Mouse (Mus musculus): ENCODE results near the gene Patz1. TPM values are rescaled to one million over a fixed set of nuclear protein-coding genes. Genes with fewer than 3 reads are reported as not detected.

Gene Patz1
- polyA plus RNA-seq, 1 experiment from 2014 or later, result 46.3 TPM

GRCm38 (mm10) chr11:3293361-3293760 lies 4.7 kb downstream of the Patz1 start:
- peak overlapping the region; percentile 100 for H3K27ac ChIP-seq (replicated peaks)
- no peak for ATAC-seq (ENCODE audit: insufficient number of reproducible peaks, low FRiP score, low TSS enrichment, low read depth)

GRCm38 (mm10) chr11:3294641-3295040 lies 6.0 kb downstream of the Patz1 start:
- Histone ChIP-seq H3K4me2 (replicated peaks) (no peak overlapping the region; the same call in 1 of the 2 replicates), H3K4me3 (replicated peaks) (peak overlapping the region; percentile 15; the same call in 1 of the 2 replicates), H3K27me3 (no peaks in the 10 kb centered on the region), H3K36me3 (peaks cover 61% of the 10 kb centered on the region), H3K9ac (no peak overlapping the region), H3K4me1 (peaks cover 52% of the 10 kb centered on the region), H3K27ac (replicated peaks) (peak overlapping the region; percentile 17; the same call in 1 of the 2 replicates), H3K9me3 (replicated peaks) (no peaks in the 10 kb centered on the region)
- ATAC-seq (ENCODE audit: insufficient number of reproducible peaks, low FRiP score, low TSS enrichment, low read depth), result no peak
- WGBS, result 91% methylated on average over 2 of the region's 2 CpGs

More at GRCm38 (mm10) chr11:3293361-3293760, 4.7 kb downstream of the Patz1 start:
- H3K4me2 ChIP-seq (replicated peaks), result peak overlapping the region; percentile 90
- no peaks in the 10 kb centered on the region for H3K9me3 ChIP-seq (replicated peaks)
- peak overlapping the region; percentile 84 for H3K4me3 ChIP-seq (replicated peaks)
- 31% methylated on average over 4 of the region's 4 CpGs for WGBS
- peaks cover 48% of the 10 kb centered on the region for H3K36me3 ChIP-seq
- H3K4me1 ChIP-seq, result peaks cover 57% of the 10 kb centered on the region
- H3K9ac ChIP-seq, result peak overlapping the region; percentile 6; the same call in 1 of the 2 replicates
- no peaks in the 10 kb centered on the region for H3K27me3 ChIP-seq

GRCm38 (mm10) chr11:3296056-3296455 lies 7.4 kb downstream of the Patz1 start:
- no peaks in the 10 kb centered on the region for H3K27me3 ChIP-seq
- WGBS, result 69% methylated on average over 5 of the region's 5 CpGs
- no peak overlapping the region for H3K4me3 ChIP-seq (replicated peaks)
- H3K9ac ChIP-seq, result no peak overlapping the region
- H3K9me3 ChIP-seq (replicated peaks), result no peaks in the 10 kb centered on the region
- peaks cover 74% of the 10 kb centered on the region for H3K36me3 ChIP-seq
- H3K4me2 ChIP-seq (replicated peaks), result no peak overlapping the region
- no peak overlapping the region for H3K27ac ChIP-seq (replicated peaks)
- H3K4me1 ChIP-seq, result peaks cover 49% of the 10 kb centered on the region
- ATAC-seq (ENCODE audit: insufficient number of reproducible peaks, low FRiP score, low TSS enrichment, low read depth), result no peak

GRCm38 (mm10) chr11:3297871-3298812 lies 9.5 kb downstream of the Patz1 start:
- 80% methylated on average over 10 of the region's 10 CpGs for WGBS
- H3K4me1 ChIP-seq, result peaks cover 48% of the 10 kb centered on the region
- H3K27me3 ChIP-seq, result no peaks in the 10 kb centered on the region
- H3K4me3 ChIP-seq (replicated peaks), result no peak overlapping the region
- no peak overlapping the region for H3K9ac ChIP-seq
- no peak for ATAC-seq (ENCODE audit: insufficient number of reproducible peaks, low FRiP score, low TSS enrichment, low read depth)
- no peak overlapping the region for H3K4me2 ChIP-seq (replicated peaks)
- no peak overlapping the region for H3K27ac ChIP-seq (replicated peaks)
- no peaks in the 10 kb centered on the region for H3K9me3 ChIP-seq (replicated peaks)
- peaks cover 95% of the 10 kb centered on the region for H3K36me3 ChIP-seq

GRCm38 (mm10) chr11:3298813-3299185 lies 10.1 kb downstream of the Patz1 start:
- Histone ChIP-seq H3K4me2 (replicated peaks) (no peak overlapping the region), H3K36me3 (peaks cover 96% of the 10 kb centered on the region), H3K4me1 (peaks cover 47% of the 10 kb centered on the region), H3K27me3 (no peaks in the 10 kb centered on the region), H3K9ac (no peak overlapping the region), H3K9me3 (replicated peaks) (no peaks in the 10 kb centered on the region), H3K27ac (replicated peaks) (no peak overlapping the region), H3K4me3 (replicated peaks) (no peak overlapping the region)
- 87% methylated on average over 14 of the region's 14 CpGs for WGBS
- no peak for ATAC-seq (ENCODE audit: insufficient number of reproducible peaks, low FRiP score, low TSS enrichment, low read depth)

- Histone ChIP-seq H3K9me3 (replicated peaks) (no peaks in the 10 kb centered on the region), H3K36me3 (peaks cover 98% of the 10 kb centered on the region), H3K4me1 (peaks cover 26% of the 10 kb centered on the region; the same call in 1 of the 2 replicates), H3K4me3 (replicated peaks) (no peak overlapping the region), H3K27me3 (no peaks in the 10 kb centered on the region), H3K27ac (replicated peaks) (no peak overlapping the region), H3K9ac (no peak overlapping the region), H3K4me2 (replicated peaks) (no peak overlapping the region)
- 94% methylated on average over 5 of the region's 5 CpGs for WGBS
- no peak for ATAC-seq (ENCODE audit: insufficient number of reproducible peaks, low FRiP score, low TSS enrichment, low read depth)
These were observed 12.4 kb downstream of the Patz1 start for GRCm38 (mm10) chr11:3301075-3301474.

- H3K9me3 ChIP-seq (replicated peaks), result no peaks in the 10 kb centered on the region
- peaks cover 24% of the 10 kb centered on the region; the same call in 1 of the 2 replicates for H3K4me1 ChIP-seq
- H3K27ac ChIP-seq (replicated peaks), result 0 out of 2 replicates have a peak overlapping the region, but pooled peaks have one; percentile 36
- no peak for ATAC-seq (ENCODE audit: insufficient number of reproducible peaks, low FRiP score, low TSS enrichment, low read depth)
- H3K9ac ChIP-seq, result no peak overlapping the region
- H3K36me3 ChIP-seq, result peaks cover 97% of the 10 kb centered on the region
- H3K4me3 ChIP-seq (replicated peaks), result no peak overlapping the region
- H3K4me2 ChIP-seq (replicated peaks), result no peak overlapping the region
- WGBS, result 69% methylated on average over 4 of the region's 4 CpGs
- H3K27me3 ChIP-seq, result no peaks in the 10 kb centered on the region
These were observed 13.7 kb downstream of the Patz1 start for GRCm38 (mm10) chr11:3302385-3302784.

GRCm38 (mm10) chr11:3302792-3303191 lies 14.1 kb downstream of the Patz1 start:
- WGBS, result 69% methylated on average over 4 of the region's 4 CpGs
- H3K27me3 ChIP-seq, result no peaks in the 10 kb centered on the region
- H3K9me3 ChIP-seq (replicated peaks), result no peaks in the 10 kb centered on the region
- no peak for ATAC-seq (ENCODE audit: insufficient number of reproducible peaks, low FRiP score, low TSS enrichment, low read depth)
- H3K4me1 ChIP-seq, result peaks cover 20% of the 10 kb centered on the region; the same call in 1 of the 2 replicates
- H3K4me2 ChIP-seq (replicated peaks), result no peak overlapping the region
- no peak overlapping the region for H3K27ac ChIP-seq (replicated peaks)
- peaks cover 97% of the 10 kb centered on the region for H3K36me3 ChIP-seq
- no peak overlapping the region for H3K9ac ChIP-seq
- no peak overlapping the region for H3K4me3 ChIP-seq (replicated peaks)

- WGBS, result 87% methylated on average over 4 of the region's 4 CpGs
- Histone ChIP-seq H3K4me1 (peaks cover 19% of the 10 kb centered on the region; the same call in 1 of the 2 replicates), H3K9me3 (replicated peaks) (no peaks in the 10 kb centered on the region), H3K4me3 (replicated peaks) (no peak overlapping the region), H3K27ac (replicated peaks) (no peak overlapping the region), H3K27me3 (no peaks in the 10 kb centered on the region), H3K9ac (no peak overlapping the region), H3K4me2 (replicated peaks) (no peak overlapping the region), H3K36me3 (peaks cover 98% of the 10 kb centered on the region)
- ATAC-seq (ENCODE audit: insufficient number of reproducible peaks, low FRiP score, low TSS enrichment, low read depth), result no peak
These were observed 17.1 kb downstream of the Patz1 start for GRCm38 (mm10) chr11:3305821-3306220.

- peaks cover 8% of the 10 kb centered on the region; the same call in 1 of the 2 replicates for H3K4me1 ChIP-seq
- WGBS, result 89% methylated on average over 3 of the region's 3 CpGs
- no peaks in the 10 kb centered on the region for H3K9me3 ChIP-seq (replicated peaks)
- no peak for ATAC-seq (ENCODE audit: insufficient number of reproducible peaks, low FRiP score, low TSS enrichment, low read depth)
- H3K9ac ChIP-seq, result no peak overlapping the region
- H3K27me3 ChIP-seq, result no peaks in the 10 kb centered on the region
- H3K4me2 ChIP-seq (replicated peaks), result no peak overlapping the region
- peaks cover 81% of the 10 kb centered on the region for H3K36me3 ChIP-seq
- H3K27ac ChIP-seq (replicated peaks), result no peak overlapping the region
- no peak overlapping the region for H3K4me3 ChIP-seq (replicated peaks)
These were observed 19.2 kb downstream of the Patz1 start for GRCm38 (mm10) chr11:3307875-3308274.

GRCm38 (mm10) chr11:3309884-3310283 lies 21.2 kb downstream of the Patz1 start:
- H3K36me3 ChIP-seq, result peaks cover 62% of the 10 kb centered on the region
- WGBS, result 87% methylated on average over 4 of the region's 4 CpGs

More at GRCm38 (mm10) chr11:3309884-3310283, 21.2 kb downstream of the Patz1 start:
- H3K4me2 ChIP-seq (replicated peaks), result no peak overlapping the region
- H3K9ac ChIP-seq, result no peak overlapping the region
- H3K27ac ChIP-seq (replicated peaks), result no peak overlapping the region
- H3K9me3 ChIP-seq (replicated peaks), result no peaks in the 10 kb centered on the region
- 0 out of 2 replicates have a peak, but pooled peaks cover 4% of the 10 kb centered on the region for H3K4me1 ChIP-seq
- ATAC-seq (ENCODE audit: insufficient number of reproducible peaks, low FRiP score, low TSS enrichment, low read depth), result no peak
- no peaks in the 10 kb centered on the region for H3K27me3 ChIP-seq
- no peak overlapping the region for H3K4me3 ChIP-seq (replicated peaks)
